Mouse (Mus musculus) embryo, embryonic 9.5 days (tissue): Measurements from ENCODE around the gene Ccser2.
"Not testable (repeated sequence)": the region's sequence is repeated elsewhere in the genome, so short reads cannot be mapped to it uniquely, and the experiment has no call there.

ENCODE experiments used
- DNase-seq: peaks from one replicate; pipeline ENCODE4 v3.0.0-alpha.2; 2017; ENCODE audit errors: extremely low spot score

The Ccser2 gene

DNA sequence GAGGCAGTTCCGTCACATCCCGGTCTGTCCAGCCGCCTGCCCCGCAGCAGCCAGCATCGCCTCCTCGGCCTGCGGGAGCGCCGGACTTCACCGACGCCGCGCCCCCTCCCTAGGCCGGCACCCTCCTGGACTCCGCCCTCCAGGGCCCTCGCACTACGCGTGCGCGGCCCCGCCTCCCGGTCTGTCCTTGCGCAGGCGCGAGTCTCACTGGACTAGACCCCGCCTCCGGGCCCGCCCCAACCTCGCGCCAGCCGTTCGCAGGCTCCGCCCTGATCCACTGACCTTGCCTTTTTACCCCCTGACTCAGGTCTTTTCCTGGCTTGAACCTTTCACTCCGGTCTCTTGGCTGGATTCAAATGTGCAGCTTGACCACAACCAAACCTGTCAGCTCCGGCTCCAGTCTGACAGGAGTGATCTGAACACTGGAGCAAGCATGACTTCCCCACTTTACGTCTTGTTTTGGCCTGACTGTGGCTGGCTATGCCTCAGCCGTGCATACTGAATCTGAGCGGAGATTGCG is at the start of gene Ccser2:
Ccser2 (minus strand) TSS at position 150 of the 520 bp plus-strand sequence.
- peak; percentile 96 for DNase-seq

DNA sequence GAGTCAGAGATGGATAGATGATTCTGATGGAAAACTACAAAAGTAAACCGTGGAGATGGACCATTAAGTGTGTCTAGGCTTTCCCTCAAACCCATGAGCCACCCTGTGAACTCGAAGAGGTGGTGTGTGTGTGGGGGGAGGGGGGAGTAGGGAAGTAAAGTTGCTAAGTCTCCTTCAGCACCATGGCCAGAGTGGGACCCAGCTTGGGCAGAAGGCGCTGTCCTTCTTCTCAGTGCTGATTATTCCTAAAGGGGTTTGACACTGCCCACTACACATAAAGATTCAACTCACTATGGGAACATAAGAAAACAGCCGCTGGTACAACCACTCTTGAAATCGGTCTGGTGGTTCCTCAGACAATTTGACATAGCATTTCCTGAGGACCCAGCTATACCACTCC is 47.3 kb upstream of the Ccser2 start:
- peak; percentile 38 for DNase-seq

DNA sequence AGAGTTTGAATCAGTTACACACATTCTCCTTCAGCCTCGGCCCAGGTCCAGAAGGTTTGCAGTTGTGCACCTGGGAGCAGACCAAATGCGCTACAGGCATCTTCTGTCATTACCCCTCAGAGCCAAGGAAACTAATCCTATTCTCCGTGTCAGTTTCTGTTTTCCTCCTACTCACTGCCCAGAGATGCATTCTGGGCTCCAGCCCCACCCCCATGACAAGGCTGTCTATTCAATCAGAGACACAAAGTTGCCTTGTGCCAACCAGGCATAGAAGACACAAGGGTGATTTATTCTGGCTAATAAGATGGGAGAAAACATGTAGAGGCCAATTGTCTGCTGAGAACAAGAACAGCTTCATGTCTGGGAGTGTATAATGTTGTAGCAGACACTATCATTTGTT is 45.1 kb upstream of the Ccser2 start:
- no peak for DNase-seq

DNA sequence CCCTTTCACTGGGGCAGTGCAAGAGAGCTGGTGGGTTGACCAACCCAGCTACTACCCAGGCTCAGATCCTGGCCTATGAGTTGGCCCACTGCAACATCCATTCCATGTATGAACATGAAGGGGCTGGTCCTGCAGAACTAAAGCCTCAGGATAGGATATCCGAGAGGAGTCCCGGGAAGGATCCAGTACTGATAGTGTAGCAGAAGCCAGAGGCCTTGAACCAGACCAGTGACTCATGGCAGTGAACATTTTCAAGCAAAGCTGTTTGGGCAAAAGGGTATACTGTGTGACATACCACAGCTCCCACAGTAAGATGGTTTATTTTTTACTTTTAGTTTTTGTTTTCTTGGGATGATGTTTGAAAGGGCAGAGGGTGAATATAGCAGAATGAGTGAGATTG is 41.1 kb upstream of the Ccser2 start:
- DNase-seq, result no peak

DNA sequence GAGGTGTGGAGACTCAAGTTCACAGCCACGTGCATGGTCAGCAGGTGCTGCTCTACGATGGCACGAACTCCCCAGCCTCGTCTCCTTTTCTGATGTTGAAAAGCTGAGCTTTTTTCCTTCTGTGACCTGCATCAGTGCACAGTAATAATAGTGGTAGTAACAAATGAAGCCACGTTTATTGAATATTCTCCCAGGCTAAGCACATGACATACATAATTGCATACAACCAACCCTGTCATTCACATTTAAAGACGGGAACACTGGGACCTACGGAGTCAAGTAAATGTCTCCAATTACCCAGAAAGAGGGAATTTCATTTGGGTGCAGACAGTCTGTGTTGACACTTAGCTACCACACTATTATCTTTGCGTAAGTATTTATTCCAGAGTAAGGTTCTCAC is 37.9 kb upstream of the Ccser2 start:
- no peak for DNase-seq

DNA sequence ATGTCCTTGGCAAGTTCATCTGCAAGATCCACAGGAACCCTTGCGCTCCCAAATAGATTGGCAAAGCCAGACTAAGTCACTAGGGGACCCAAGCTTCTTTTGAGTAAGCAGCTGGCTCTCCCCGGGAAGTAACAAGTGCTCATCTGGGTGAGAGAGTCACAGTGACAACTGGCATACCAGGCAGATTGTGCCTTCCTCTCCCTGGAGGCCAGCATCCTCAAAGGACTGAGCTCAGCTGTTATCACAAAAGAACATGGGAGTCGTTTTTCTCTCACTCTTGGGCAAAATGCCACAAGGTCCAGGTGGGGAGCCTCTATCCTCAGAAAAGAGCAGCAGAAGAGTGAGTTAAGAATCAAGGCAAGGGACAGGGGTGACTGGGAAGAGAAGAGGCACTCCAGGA is 37.3 kb upstream of the Ccser2 start:
- DNase-seq, result no peak

DNA sequence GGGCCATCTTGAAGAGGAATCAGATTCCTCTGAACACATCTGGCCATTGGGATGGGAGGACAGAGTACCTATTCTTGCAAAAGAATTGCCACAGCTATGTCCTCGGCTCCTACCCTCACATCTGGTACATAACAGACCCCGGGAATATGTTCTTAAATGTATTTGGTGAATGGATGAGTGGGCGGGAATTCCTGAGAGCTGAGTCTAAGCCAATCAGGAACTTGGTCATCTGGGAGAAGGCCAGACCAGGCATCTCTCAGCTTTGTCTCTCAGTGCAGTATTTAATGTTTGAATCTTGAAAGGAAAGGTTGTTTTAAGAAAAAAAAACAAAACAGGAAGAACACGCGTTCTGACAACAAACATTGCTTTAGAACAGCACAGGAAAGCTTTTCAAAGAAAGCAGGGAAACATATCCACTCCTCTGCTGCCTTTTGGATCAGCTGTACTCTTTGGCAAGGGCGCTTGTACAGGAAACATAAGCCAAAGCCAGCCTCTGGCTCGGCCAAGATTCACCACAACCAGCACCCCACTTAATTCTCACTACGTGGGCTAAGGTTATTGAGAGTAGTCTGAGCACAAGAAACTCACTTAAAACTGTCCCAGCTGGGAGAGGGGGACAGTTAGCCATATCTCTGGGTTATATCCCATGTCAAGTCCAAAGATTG is 35.0 kb upstream of the Ccser2 start:
- DNase-seq, result no peak

DNA sequence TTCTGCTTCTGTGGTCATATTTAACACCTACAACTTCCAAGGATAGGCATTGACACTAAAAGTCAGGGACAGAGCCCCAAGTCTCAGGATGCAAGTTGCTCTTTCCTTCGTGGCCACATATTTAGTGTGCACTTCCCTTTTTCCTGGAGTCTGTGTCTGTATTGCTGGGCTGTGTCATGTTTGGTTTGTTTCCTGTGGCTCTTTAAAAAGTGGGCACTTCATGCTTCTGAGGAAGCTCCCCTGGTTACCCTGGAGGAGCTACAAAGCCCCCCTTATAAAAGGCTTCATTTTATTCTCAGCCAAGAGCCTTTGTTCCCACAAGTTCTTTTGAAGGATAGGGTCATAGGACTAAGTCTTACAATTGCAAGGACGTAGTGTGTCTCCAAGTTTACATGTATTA is 34.3 kb upstream of the Ccser2 start:
- no peak for DNase-seq

DNA sequence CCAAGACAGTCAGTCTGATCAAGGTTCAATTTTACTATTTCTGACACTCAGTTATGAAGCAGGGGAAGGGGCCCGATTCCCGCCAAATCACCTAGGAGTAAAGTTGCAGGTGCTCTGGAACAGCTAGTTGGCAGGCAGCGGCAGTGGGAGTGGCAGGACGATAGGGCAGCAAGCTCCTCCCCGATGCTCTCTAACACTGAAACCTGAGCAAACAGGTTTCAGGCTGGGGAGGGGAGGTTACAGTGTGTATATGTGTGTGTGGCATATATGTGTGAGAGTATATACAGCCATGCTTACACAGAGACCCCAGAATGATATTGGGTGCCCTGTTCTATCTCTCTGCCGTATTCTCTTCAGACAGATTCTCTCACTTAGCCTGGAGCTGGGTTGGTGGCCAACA is 32.2 kb upstream of the Ccser2 start:
- DNase-seq, result not testable (repeated sequence)

DNA sequence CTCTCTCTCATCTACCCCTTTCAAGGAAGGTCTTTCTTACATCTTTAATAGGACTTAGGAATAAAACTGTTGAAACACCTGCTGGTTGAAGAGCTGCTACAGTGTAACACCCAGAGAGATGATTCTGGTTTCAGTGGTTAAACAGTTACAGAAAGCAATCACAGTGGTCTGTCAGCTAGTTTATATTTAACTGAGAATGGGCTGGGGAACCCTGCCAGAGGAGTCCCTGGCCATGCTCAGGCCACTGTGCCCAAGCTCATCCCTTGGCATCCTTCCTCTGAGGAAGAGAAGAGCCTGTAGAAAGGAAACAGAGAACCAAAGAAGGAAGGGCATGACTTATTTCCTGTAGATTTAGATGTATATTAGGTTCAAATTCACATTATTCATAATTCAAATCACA is 21.2 kb upstream of the Ccser2 start:
- no peak for DNase-seq

DNA sequence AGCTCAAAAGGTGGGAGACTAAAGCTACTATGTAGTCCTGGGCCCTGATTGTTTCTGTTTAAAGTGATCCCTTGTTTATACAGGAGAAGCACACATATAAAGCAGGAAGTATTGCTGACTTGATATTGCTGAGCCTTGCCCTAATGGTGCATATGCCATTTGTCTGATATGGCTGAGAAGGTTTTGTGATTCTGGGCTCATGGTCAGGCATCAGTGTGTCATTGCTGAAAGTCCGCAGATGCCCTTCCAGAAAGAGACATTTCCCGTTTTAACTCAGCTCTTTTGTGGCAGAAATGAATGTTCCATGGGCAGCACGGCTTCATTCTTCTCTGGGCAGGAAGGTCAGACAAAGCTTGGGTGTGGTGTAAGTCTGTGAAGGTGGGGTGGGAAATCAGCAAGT is 17.1 kb upstream of the Ccser2 start:
- no peak for DNase-seq

DNA sequence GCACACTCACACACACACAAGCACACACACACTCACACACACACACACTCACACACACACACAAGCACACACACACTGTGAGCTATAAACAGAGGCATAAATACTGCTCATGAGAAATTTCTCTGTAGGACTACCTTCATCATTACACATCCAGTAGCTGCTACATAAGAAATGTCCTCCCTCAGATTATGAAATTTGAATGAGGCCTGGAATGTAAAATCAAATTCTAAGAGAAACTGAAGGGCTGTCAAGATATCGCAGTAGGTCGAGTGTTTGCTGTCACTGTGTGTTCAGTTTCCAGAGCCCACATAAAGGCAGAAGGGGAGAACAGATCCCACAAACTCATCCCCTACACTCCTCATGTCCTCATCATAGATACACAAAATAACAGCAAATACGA is 6.4 kb upstream of the Ccser2 start:
- no peak for DNase-seq

DNA sequence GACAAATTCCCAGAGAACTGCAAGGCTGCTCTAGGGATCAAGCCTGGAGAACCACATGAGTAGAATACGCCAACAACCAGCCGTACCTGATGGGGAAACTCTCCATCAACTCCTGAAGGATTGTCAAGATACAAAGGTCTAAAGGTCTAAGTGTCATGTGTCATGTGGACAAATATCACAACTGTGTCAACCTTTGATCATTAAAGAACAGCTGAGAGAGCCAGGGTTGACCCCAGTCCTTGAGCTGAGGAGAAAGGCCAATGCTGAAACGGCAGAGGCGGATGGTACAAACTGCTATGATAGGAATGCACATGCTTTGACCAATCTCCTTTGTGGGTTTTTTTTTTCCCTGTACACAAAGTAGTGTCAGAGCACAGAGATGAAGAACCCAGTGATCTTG is 2.6 kb upstream of the Ccser2 start:
- DNase-seq, result no peak

DNA sequence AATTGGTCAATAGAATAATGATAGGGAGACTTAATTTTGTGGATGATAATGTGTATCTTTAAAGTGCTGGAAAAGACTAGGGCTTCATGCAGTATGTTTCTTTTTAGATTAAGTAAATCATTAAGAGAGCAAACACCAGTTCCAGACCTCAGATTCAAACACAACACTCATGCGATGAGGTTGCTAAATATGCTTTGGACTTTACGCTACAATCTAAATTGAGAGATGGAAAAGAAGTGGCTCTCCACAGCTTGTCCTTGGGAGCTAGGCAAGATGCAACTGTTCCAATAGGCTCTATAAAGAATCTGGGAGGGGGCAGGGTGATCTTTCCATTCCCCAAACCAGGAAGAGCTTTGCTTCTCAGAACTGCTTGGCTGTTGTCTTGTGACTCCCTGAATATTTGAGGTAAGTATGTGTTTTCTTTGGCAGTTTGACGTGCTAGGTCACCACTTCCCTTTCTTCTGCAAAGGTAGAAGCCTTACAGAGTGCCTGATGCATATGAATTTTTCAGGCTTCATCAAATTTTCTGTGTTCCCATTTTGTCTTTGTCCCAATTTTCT is 1.4 kb upstream of the Ccser2 start:
- DNase-seq, result no peak

DNA sequence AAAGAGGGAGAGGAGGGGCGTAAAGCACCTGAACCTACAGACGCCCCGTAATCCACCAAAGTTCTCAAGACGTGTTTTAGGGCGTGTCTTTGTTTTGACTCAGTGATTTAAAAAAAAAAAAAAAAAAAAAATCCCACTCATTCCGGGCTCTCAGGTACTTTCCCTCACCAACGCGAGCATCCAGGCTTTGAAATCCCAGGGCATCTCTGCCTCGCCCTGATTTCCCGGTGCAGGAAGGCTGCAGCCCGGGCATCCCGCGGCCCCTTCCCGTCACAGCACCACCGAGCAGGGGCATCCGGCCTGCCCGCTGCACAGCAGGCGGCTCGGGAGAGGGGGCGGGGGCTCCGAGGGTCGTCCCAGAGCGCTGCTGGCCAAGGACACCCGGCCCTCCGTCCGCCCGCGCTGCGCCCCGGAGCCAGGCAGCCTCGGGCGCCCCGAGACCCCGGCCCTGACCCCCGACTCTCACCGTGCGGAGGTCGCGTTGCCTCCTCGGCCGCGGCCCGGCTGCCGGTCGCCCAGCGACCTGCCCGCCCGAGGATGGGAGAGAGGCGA is 425 bp downstream of the Ccser2 start:
- no peak for DNase-seq

DNA sequence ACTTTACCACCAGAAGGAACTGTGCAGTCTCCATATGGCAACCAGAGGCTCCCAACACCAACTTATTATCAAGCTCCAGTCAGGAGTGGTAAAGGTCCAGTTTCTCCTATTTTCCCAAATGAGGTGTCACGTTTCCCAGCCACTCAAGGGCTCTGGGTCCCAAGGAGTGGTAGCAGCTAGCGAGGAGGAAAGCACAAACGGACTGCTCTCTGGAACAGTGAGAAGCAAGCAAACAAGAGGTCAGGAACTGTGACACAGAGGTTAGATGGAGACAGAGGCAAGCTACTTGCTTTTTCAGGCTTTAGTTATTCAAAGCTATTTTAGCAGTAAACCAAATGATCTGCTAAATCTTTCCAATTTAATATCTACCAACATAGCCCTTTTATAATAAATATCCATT is 3.2 kb downstream of the Ccser2 start:
- peak; percentile 12 for DNase-seq

DNA sequence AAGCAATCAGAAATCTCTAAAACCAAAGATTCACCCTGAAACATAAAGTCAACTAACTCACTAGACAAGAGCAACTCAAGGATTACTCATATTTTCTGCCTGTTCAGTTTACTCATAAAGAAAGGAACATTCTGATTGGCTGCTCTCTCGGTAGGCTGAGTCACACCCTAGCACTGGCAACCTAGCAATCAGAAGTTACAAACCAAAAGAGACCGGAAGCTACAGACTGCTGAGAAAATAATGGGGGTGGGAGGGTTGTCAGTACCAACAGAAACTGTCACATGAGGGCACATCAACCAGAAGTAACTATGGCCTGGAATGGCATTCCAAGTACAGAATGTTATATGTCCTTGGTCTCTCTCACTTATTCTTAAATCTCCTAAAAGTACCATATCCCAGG is 6.1 kb downstream of the Ccser2 start:
- DNase-seq, result no peak

DNA sequence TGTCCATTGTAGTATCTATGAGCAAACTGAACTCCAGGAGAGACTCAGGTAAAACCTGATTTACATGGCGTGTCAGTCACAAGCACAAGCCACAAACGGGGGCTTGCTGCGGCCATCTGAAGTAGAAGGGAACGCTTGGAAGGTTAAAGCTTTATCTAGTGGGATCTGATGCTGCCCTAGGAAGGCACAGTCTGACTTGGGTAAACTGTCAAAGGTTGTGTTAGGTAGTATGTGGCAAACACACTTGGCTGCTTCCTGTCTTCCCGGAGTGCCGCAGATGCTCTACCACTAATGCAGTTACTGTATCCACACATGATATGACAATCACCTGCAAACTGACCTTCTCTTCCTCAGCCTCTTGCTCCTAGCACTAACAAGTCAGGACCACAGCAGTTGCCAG is 10.9 kb downstream of the Ccser2 start:
- no peak for DNase-seq

DNA sequence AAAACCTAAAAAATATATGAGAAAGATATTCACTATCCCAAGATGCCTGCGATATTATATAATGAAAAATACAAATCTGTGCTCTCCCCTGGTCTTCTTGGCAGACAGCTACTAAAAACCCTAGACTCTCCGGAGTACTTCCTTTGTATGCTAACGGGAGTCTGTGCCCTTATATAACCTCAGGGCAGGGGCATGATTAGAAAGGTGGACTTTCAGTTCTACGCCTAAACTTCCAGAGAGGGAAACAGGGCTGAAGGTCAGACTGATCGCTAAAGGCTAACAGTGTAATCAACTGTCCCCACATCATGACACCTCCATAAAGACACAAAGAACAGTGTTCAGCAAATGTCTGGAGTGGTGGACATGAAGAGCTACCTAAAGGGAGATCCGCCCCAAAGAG is 11.3 kb downstream of the Ccser2 start:
- DNase-seq, result no peak

DNA sequence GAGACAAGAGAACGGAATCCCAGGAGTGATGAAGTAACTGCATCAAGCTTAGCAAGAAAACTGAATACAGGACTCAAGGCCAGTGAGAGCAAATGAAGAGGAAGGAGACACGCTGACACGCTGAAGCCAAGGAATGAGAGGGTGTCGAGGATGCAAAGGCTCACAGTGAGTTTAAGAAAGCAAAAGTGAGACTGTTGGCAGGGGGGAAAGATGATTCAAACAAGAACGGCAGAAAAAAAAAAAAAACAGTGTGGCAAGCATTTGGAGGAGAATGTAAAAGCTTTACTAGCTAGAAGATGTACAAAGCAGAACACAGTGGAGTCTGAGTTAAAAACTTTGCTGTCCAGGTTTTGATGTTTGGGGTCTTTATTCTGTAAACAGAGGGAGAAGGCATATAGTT is 11.9 kb downstream of the Ccser2 start:
- no peak for DNase-seq

DNA sequence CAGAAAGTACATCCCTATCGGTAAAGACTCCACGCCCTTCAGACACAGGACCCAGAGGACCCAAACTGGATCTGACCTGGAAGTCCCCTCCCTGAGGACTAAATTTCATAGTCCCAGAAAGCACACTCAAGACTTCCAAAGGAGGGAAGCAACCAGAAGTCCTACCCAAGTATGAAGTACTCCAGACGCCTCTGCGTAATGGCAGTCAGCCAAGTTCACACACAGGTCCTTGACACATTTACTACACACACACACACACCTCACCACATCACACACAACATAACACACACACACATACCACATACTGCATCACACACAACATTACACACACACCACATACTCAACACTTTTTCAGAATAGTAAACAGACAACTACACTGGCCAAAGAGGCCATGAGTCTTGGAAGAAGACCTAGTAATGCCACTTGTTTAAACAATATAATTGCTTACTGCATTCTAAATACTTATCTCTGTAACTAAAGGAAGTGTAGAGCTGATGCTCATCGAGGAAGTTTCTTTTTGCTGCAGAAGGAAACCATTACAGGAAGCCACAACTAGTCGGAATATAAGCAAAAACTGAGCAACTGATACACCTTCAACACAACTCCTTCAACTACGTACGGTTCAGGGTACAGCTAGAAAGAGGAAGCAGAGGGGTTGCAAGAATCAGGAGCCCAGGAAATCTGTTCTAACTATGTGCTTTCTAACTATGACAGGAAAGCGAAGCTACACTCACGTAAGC is 15.7 kb downstream of the Ccser2 start:
- no peak for DNase-seq

DNA sequence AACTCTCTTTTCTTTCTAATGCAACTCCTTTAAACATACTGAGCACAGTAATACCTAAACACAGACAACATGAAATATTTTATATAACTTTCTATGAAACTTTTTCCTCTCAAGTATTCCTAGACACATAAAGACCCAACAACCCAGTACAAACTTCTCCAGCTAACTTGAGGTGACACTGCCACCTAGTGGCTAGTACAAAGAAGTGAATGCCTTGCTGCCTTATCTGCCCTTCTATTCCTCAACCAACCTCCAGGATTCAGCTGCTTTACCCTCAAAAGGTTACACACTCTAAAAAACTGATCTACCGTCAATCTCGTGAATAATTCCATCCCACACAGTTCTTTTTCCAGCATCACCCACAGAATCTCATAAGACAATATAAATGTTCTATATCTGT is 16.4 kb downstream of the Ccser2 start:
- DNase-seq, result peak; percentile 31

DNA sequence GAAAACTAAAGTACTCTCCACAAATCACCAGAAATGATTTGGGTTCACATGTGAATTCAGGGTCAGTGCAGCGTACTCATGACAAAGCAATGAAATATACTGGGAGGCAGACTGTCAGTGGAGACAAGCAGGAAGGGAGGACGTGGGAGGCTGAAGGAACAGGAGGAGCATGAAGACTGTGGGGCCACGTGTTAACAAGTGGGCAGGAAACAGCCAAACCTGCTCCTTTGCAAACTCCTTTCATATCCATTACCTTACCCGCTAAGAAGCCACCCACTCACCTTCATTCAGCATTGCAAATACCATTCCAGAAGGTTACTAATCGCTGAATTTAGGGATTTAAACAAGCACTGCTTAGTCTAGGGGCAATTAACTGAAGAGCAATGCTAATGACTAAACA is 25.9 kb downstream of the Ccser2 start:
- DNase-seq, result no peak
